Mouse (Mus musculus) intestine, embryonic 14.5 days (tissue): Measurements from ENCODE around the gene Rgs21. TPM values are rescaled to one million over a fixed set of nuclear protein-coding genes. Genes with fewer than 3 reads are reported as not detected.

Source experiments
- polyA plus RNA-seq: library from polyadenylated mRNA; unstranded; fragments of >200 nt; fragmentation: Nextera tagmentation; extraction: Ambion mirVana; gene quantifications from 2 replicates; pipeline ENCODE4 v1.2.1, GENCODE M21; 2014

Rgs21 gene
- polyA plus RNA-seq, 1 experiment from 2014 or later: not detected

Other genes with a start within 250 kb of the Rgs21 start
- 0.71 and 0.76 TPM in 2 replicates for gene Rgs18, start 207.8 kb upstream of the Rgs21 start, polyA plus RNA-seq